Mouse (Mus musculus) lung, postnatal 0 days (tissue): ENCODE measurements around the gene Ccdc73.

Experiments used
- CTCF ChIP-seq: IDR thresholded peaks from 2 replicates; pipeline ENCODE4 v1.5.1; 2016; ENCODE audit warnings: antibody characterized with exemption, mild to moderate bottlenecking
- EP300 ChIP-seq: IDR thresholded peaks from 2 replicates; pipeline ENCODE4 v1.6.1; 2016; ENCODE audit warnings: antibody characterized with exemption, mild to moderate bottlenecking, control low read depth

GRCm38 (mm10) chr2:104852546-104852945 is 15.1 kb upstream of the Ccdc73 start:
- TF ChIP-seq CTCF (no peak), EP300 (no peak)
